Mouse (Mus musculus) kidney, embryonic 14.5 days (tissue): ENCODE measurements at regions not wholly inside any gene's neighbourhood (a gene's known extent, or its start where the extent isn't known, plus 50 kb on each side); places are given as distances from the start of the nearest gene placed in this dataset.
A peak's percentile ranks its signal among the peaks of the same experiment; 100 is the strongest.

Source experiments
- ATAC-seq: fragments of 200-750 bp; cut with Nextera tagmentation; 2 replicates; pipeline ENCODE4 v1.8.0; 2017; ENCODE audit warnings: moderate number of reproducible peaks, mild to moderate bottlenecking, moderate TSS enrichment, moderate library complexity; ENCODE audit not compliant: low FRiP score, low TSS enrichment
- H3K27ac ChIP-seq: fragments of 300-500 bp; sonication (generic); 2 replicates; pipeline ENCODE4 v1.5.1; 2014; ENCODE audit warnings: low read depth, mild to moderate bottlenecking, low read length, moderate library complexity, mixed read lengths
- H3K27me3 ChIP-seq: fragments of 300-500 bp; sonication (generic); 2 replicates; pipeline ENCODE4 v1.6.1; 2014; ENCODE audit warnings: mild to moderate bottlenecking, low read length; ENCODE audit not compliant: control insufficient read depth, insufficient read depth
- H3K36me3 ChIP-seq: fragments of 300-500 bp; sonication (generic); 2 replicates; pipeline ENCODE4 v1.6.1; 2014; ENCODE audit warnings: low read length, mixed read lengths; ENCODE audit not compliant: control insufficient read depth, insufficient read depth
- H3K4me1 ChIP-seq: fragments of 300-500 bp; sonication (generic); 2 replicates; pipeline ENCODE4 v1.6.1; 2014; ENCODE audit warnings: low read length, mixed read lengths; ENCODE audit not compliant: control insufficient read depth, insufficient read depth
- H3K4me2 ChIP-seq: fragments of 300-500 bp; sonication (generic); replicated peaks from 2 replicates; pipeline ENCODE4 v1.6.1; 2014; ENCODE audit warnings: low read depth, mild to moderate bottlenecking, low read length
- H3K4me3 ChIP-seq: fragments of 300-500 bp; sonication (generic); 2 replicates; pipeline ENCODE4 v1.5.1; 2014; ENCODE audit warnings: mild to moderate bottlenecking, low read length
- H3K9ac ChIP-seq: fragments of 300-500 bp; sonication (generic); 2 replicates; pipeline ENCODE4 v1.6.1; 2014; ENCODE audit warnings: low read depth, mild to moderate bottlenecking, low read length, moderate library complexity
- H3K9me3 ChIP-seq: fragments of 300-500 bp; sonication (generic); 2 replicates; pipeline ENCODE4 v1.6.1; 2016; ENCODE audit warnings: low read length; ENCODE audit not compliant: control insufficient read depth
- WGBS: fragments of 180-500 bp; shearing (Covaris S2); extraction: QIAGEN DNeasy Blood & Tissue Kit; methylation state at CpG from one replicate; pipeline ENCODE4 v1.1.7; 2014; 5-methylcytosine and 5-hydroxymethylcytosine counted together

- Histone ChIP-seq H3K4me1 (0 out of 2 replicates have a peak, but pooled peaks cover 5% of the 10 kb centered on the region), H3K9ac (no peak overlapping the region), H3K4me2 (no peak overlapping the region), H3K27me3 (no peaks in the 10 kb centered on the region), H3K9me3 (0 out of 2 replicates have a peak, but pooled peaks cover 4% of the 10 kb centered on the region), H3K4me3 (no peak overlapping the region), H3K27ac (no peak overlapping the region), H3K36me3 (no peaks in the 10 kb centered on the region)
- 91% methylated on average over 9 of the region's 9 CpGs for WGBS
- ATAC-seq = no peak
Measured at GRCm38 (mm10) chr11:19718165-19718564, 206.0 kb upstream of the Spred2 start.

- H3K9me3 ChIP-seq = peaks cover 3% of the 10 kb centered on the region; the same call in 1 of the 2 replicates
Measured at GRCm38 (mm10) chr11:19729031-19729430, 195.1 kb upstream of the Spred2 start.

DNA sequence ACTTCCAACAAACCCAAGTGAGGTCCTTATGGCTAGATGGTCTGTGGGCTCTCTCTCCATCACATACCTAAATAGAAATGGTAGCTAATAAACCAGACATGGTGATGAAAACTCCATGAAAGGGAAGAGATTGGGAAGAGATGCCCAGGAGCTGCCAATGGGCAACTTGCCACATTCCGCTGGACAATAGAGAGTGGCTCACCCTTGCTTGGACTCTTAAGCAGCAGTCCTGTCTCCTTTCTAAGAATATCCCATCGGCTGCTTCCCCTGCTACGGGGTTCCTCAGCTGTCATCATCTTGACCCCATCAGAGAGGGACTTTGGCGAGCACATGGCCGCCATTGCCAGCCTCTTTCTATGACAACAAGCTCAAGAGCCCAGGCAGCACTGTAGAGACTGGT lies 193.4 kb upstream of the Spred2 start:
- Histone ChIP-seq H3K9ac (no peak overlapping the region), H3K4me1 (0 out of 2 replicates have a peak, but pooled peaks cover under 1% of the 10 kb centered on the region), H3K36me3 (no peaks in the 10 kb centered on the region), H3K27ac (no peak overlapping the region), H3K4me3 (no peak overlapping the region), H3K27me3 (no peaks in the 10 kb centered on the region), H3K4me2 (no peak overlapping the region), H3K9me3 (peaks cover 3% of the 10 kb centered on the region; the same call in 1 of the 2 replicates)
- 91% methylated on average over 5 of the region's 5 CpGs for WGBS
- ATAC-seq = no peak

More at GRCm38 (mm10) chr11:19729031-19729430, 195.1 kb upstream of the Spred2 start:
- 89% methylated on average over 8 of the region's 8 CpGs for WGBS
- Histone ChIP-seq H3K27ac (no peak overlapping the region), H3K4me2 (no peak overlapping the region), H3K4me1 (no peaks in the 10 kb centered on the region), H3K27me3 (no peaks in the 10 kb centered on the region), H3K9ac (no peak overlapping the region), H3K4me3 (no peak overlapping the region), H3K36me3 (no peaks in the 10 kb centered on the region)
- ATAC-seq = no peak

GRCm38 (mm10) chr11:19736076-19736475 lies 188.1 kb upstream of the Spred2 start:
- Histone ChIP-seq H3K27ac (peak overlapping the region; percentile 53), H3K36me3 (no peaks in the 10 kb centered on the region), H3K9me3 (no peaks in the 10 kb centered on the region), H3K27me3 (no peaks in the 10 kb centered on the region), H3K4me2 (no peak overlapping the region), H3K4me3 (no peak overlapping the region), H3K4me1 (peaks cover 27% of the 10 kb centered on the region), H3K9ac (no peak overlapping the region)
- ATAC-seq = no peak
- WGBS = 71% methylated on average over 7 of the region's 7 CpGs

DNA sequence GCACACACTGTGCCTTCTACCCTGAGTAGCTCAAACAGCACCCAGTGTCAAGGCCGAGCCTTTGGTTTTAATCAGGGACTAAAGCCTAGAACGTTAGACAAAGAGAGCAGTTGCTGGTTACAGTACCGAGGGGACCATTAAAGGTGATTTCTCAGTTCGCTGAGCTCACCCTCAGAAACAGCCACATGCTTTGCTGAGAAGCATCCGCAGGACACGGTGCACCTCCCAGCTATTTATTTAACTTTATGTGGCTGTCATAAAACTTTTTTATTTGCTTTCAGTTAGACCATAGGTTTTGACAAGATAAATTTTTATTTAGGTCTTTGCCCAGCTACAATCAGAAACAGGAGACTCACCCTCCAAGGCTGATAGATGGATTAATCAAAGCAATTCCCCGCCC lies 187.2 kb upstream of the Spred2 start:
- Histone ChIP-seq H3K4me1 (peaks cover 27% of the 10 kb centered on the region), H3K27ac (peak overlapping the region; percentile 53; the same call in 1 of the 2 replicates), H3K9me3 (no peaks in the 10 kb centered on the region), H3K27me3 (no peaks in the 10 kb centered on the region), H3K4me3 (no peak overlapping the region), H3K36me3 (no peaks in the 10 kb centered on the region), H3K9ac (no peak overlapping the region), H3K4me2 (no peak overlapping the region)
- 12% methylated on average over 7 of the region's 7 CpGs for WGBS
- ATAC-seq = peak; percentile 74

DNA sequence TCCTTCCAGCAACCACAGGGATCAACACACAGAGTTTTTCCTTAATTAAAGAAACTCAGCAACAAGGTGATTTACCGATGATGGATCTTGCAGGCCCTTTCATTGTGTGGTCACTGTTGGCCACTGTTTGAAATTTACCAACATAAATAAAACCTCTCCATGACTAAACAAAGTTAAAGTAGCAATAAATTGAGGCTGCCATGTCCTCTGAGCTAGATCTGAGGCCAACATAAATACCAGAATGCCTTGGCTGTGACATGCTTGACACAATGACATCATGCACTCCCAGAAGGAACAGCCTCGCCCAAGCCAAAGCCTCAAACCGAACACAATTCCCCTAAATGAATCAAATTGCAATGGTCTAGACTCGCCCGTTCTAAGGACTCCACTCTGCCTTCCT lies 186.8 kb upstream of the Spred2 start:
- no peak overlapping the region for H3K9ac ChIP-seq
- H3K27ac ChIP-seq = peak overlapping the region; percentile 71; the same call in 1 of the 2 replicates
- peak; percentile 90 for ATAC-seq
- H3K27me3 ChIP-seq = no peaks in the 10 kb centered on the region
- no peak overlapping the region for H3K4me3 ChIP-seq
- H3K9me3 ChIP-seq = no peaks in the 10 kb centered on the region
- peaks cover 27% of the 10 kb centered on the region for H3K4me1 ChIP-seq
- WGBS = 14% methylated on average over 5 of the region's 5 CpGs
- H3K4me2 ChIP-seq = no peak overlapping the region
- no peaks in the 10 kb centered on the region for H3K36me3 ChIP-seq

DNA sequence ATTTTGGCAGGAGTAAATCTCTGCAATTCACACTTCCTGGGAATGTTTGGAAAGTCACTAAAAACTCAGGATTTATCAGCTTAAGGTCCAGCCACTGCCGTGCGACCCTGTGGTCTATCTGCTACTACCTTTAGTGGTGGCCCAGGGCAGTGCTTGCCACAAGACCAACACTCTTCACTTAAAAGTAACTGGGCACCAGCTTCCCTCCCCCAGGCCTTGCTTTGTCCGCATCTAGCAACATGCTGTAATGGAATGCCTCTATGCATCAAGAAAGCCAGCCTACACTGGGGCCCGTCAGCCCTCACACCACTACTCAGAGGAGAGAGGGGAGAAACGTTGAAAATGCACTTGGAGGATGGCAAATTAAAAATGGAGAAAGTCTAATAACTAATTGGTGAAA lies 186.4 kb upstream of the Spred2 start:
- H3K4me2 ChIP-seq = no peak overlapping the region
- peak; percentile 55 for ATAC-seq
- H3K9ac ChIP-seq = no peak overlapping the region
- peak overlapping the region; percentile 71; the same call in 1 of the 2 replicates for H3K27ac ChIP-seq
- no peaks in the 10 kb centered on the region for H3K36me3 ChIP-seq
- no peaks in the 10 kb centered on the region for H3K27me3 ChIP-seq
- no peaks in the 10 kb centered on the region for H3K9me3 ChIP-seq
- WGBS = 18% methylated on average over 5 of the region's 5 CpGs
- H3K4me1 ChIP-seq = peaks cover 27% of the 10 kb centered on the region
- no peak overlapping the region for H3K4me3 ChIP-seq

GRCm38 (mm10) chr11:19739527-19740151 lies 184.5 kb upstream of the Spred2 start:
- Histone ChIP-seq H3K27me3 (no peaks in the 10 kb centered on the region), H3K9ac (no peak overlapping the region), H3K4me2 (no peak overlapping the region), H3K27ac (no peak overlapping the region), H3K36me3 (no peaks in the 10 kb centered on the region), H3K9me3 (no peaks in the 10 kb centered on the region), H3K4me1 (peaks cover 27% of the 10 kb centered on the region), H3K4me3 (no peak overlapping the region)
- 32% methylated on average over 9 of the region's 9 CpGs for WGBS
- no peak for ATAC-seq

DNA sequence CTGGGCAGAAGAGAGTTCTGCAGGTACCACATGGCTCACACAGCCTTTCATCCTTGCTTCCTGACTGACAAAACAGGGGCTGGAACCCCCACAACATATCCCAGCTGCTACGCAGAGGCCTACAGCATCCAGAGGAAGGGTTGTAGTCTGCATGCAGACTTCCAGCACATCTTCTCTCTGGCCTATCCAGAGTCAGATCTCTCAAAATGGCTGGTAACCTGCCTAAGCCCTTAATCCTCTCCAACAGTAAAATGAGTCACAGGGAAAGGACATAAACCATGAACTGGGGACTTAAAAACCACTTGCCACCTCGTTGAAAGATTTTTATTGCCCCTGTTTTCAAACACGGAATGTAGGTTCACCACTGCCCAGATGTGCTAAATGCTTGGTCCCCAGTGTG lies 183.6 kb upstream of the Spred2 start:
- H3K4me3 ChIP-seq = no peak overlapping the region
- H3K9me3 ChIP-seq = no peaks in the 10 kb centered on the region
- 59% methylated on average over 3 of the region's 3 CpGs for WGBS
- no peaks in the 10 kb centered on the region for H3K36me3 ChIP-seq
- no peak overlapping the region for H3K4me2 ChIP-seq
- H3K9ac ChIP-seq = no peak overlapping the region
- no peak for ATAC-seq
- H3K27me3 ChIP-seq = no peaks in the 10 kb centered on the region
- no peak overlapping the region for H3K27ac ChIP-seq
- peaks cover 27% of the 10 kb centered on the region for H3K4me1 ChIP-seq
